Mouse (Mus musculus): ENCODE measurements around the gene P4htm. TPM values are rescaled to one million over a fixed set of nuclear protein-coding genes. Genes with fewer than 3 reads are reported as not detected.

P4htm gene
- polyA plus RNA-seq, 1 experiment from 2014 or later: 11.9 TPM

GRCm38 (mm10) chr9:108568511-108568921 is 29.0 kb downstream of the P4htm start:
- H3K4me2 ChIP-seq (ENCODE audit: low read depth, low read length, severe bottlenecking): peak overlapping the region; percentile 99; the same call in 1 of the 2 replicates
- H3K4me3 ChIP-seq (ENCODE audit: low read depth, low read length): peak overlapping the region; percentile 69
- DNase-seq (ENCODE audit: low spot score) (no peak), ATAC-seq (replicated peaks; ENCODE audit: low FRiP score) (no peak)
- peaks cover 23% of the 10 kb centered on the region for H3K36me3 ChIP-seq (ENCODE audit: control insufficient read depth, insufficient read depth, low read length)
- WGBS: 78% methylated on average over 17 of the region's 17 CpGs
- no peak overlapping the region for H3K27ac ChIP-seq (ENCODE audit: low read depth, low read length)
- no peak overlapping the region for H3K9ac ChIP-seq (ENCODE audit: low read length)
- no peaks in the 10 kb centered on the region for H3K27me3 ChIP-seq (ENCODE audit: control insufficient read depth, insufficient read depth, low read length)
- H3K9me3 ChIP-seq (ENCODE audit: control insufficient read depth, low read length): no peaks in the 10 kb centered on the region
- H3K4me1 ChIP-seq (replicated peaks; ENCODE audit: control insufficient read depth, insufficient read depth, low read length): peaks cover 19% of the 10 kb centered on the region

GRCm38 (mm10) chr9:108567931-108568419 is 29.5 kb downstream of the P4htm start:
- Histone ChIP-seq H3K4me2 (ENCODE audit: low read depth, low read length, severe bottlenecking) (peak overlapping the region; percentile 99), H3K9ac (ENCODE audit: low read length) (peak overlapping the region; percentile 87), H3K4me1 (replicated peaks; ENCODE audit: control insufficient read depth, insufficient read depth, low read length) (peaks cover 19% of the 10 kb centered on the region), H3K27me3 (ENCODE audit: control insufficient read depth, insufficient read depth, low read length) (no peaks in the 10 kb centered on the region), H3K9me3 (ENCODE audit: control insufficient read depth, low read length) (no peaks in the 10 kb centered on the region), H3K27ac (ENCODE audit: low read depth, low read length) (no peak overlapping the region), H3K36me3 (ENCODE audit: control insufficient read depth, insufficient read depth, low read length) (peaks cover 18% of the 10 kb centered on the region), H3K4me3 (ENCODE audit: low read depth, low read length) (peak overlapping the region; percentile 69)
- no peak for DNase-seq (ENCODE audit: low spot score)
- ATAC-seq (replicated peaks; ENCODE audit: low FRiP score): no peak; the same call in 1 of the 2 replicates
- WGBS: 5% methylated on average over 18 of the region's 18 CpGs

GRCm38 (mm10) chr9:108566815-108567776 is 30.4 kb downstream of the P4htm start, which contains the start of gene Ndufaf3:
Gene Ndufaf3 (minus strand): TSS chr9:108567434.
- Histone ChIP-seq H3K4me3 (ENCODE audit: low read depth, low read length) (peak within 1 kb of the TSS; percentile 69), H3K36me3 (ENCODE audit: control insufficient read depth, insufficient read depth, low read length) (peaks cover 12% of the 10 kb centered on the region), H3K27me3 (ENCODE audit: control insufficient read depth, insufficient read depth, low read length) (no peaks in the 10 kb centered on the region), H3K9ac (ENCODE audit: low read length) (peak within 1 kb of the TSS; percentile 87), H3K9me3 (ENCODE audit: control insufficient read depth, low read length) (no peaks in the 10 kb centered on the region), H3K4me1 (replicated peaks; ENCODE audit: control insufficient read depth, insufficient read depth, low read length) (peaks cover 19% of the 10 kb centered on the region), H3K27ac (ENCODE audit: low read depth, low read length) (peak within 1 kb of the TSS; percentile 88), H3K4me2 (ENCODE audit: low read depth, low read length, severe bottlenecking) (peak within 1 kb of the TSS; percentile 99)
- ATAC-seq (replicated peaks; ENCODE audit: low FRiP score) (peak; percentile 80), DNase-seq (ENCODE audit: low spot score) (peak; percentile 97)
- under 1% methylated on average over 71 of the region's 73 CpGs for WGBS

- Histone ChIP-seq H3K4me2 (ENCODE audit: low read depth, low read length, severe bottlenecking) (peak overlapping the region; percentile 99), H3K27me3 (ENCODE audit: control insufficient read depth, insufficient read depth, low read length) (no peaks in the 10 kb centered on the region), H3K9me3 (ENCODE audit: control insufficient read depth, low read length) (no peaks in the 10 kb centered on the region), H3K9ac (ENCODE audit: low read length) (peak overlapping the region; percentile 87), H3K27ac (ENCODE audit: low read depth, low read length) (peak overlapping the region; percentile 88; the same call in 1 of the 2 replicates), H3K4me3 (ENCODE audit: low read depth, low read length) (peak overlapping the region; percentile 69), H3K36me3 (ENCODE audit: control insufficient read depth, insufficient read depth, low read length) (peaks cover 8% of the 10 kb centered on the region), H3K4me1 (replicated peaks; ENCODE audit: control insufficient read depth, insufficient read depth, low read length) (peaks cover 20% of the 10 kb centered on the region)
- no peak for DNase-seq (ENCODE audit: low spot score)
- 12% methylated on average over 35 of the region's 35 CpGs for WGBS
- ATAC-seq (replicated peaks; ENCODE audit: low FRiP score): no peak
These were observed 31.3 kb downstream of the P4htm start for GRCm38 (mm10) chr9:108565881-108566814.

DNA sequence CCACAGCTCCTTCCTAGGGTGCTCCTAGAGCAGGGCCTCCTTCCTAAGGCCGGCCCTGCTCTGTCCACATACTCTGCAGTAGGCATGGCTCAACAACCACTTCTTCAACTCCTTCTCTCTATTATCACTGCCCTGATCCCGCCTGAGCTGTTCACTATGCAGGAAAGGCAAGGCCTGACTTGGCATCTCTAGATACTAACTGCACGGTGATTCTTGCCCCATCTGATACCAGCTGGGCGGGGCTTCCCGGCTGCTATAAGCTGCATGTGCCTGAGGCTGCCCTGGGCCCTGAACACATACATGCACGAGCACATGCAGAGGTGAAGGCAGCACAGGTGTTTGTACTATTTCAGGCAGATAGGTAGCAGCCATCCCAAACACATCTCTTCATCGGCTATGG is 33.3 kb downstream of the P4htm start:
- Histone ChIP-seq H3K27me3 (ENCODE audit: control insufficient read depth, insufficient read depth, low read length) (no peaks in the 10 kb centered on the region), H3K9ac (ENCODE audit: low read length) (no peak overlapping the region), H3K36me3 (ENCODE audit: control insufficient read depth, insufficient read depth, low read length) (peaks cover 10% of the 10 kb centered on the region), H3K27ac (ENCODE audit: low read depth, low read length) (no peak overlapping the region), H3K4me3 (ENCODE audit: low read depth, low read length) (no peak overlapping the region), H3K4me2 (ENCODE audit: low read depth, low read length, severe bottlenecking) (no peak overlapping the region), H3K4me1 (replicated peaks; ENCODE audit: control insufficient read depth, insufficient read depth, low read length) (peaks cover 13% of the 10 kb centered on the region), H3K9me3 (ENCODE audit: control insufficient read depth, low read length) (no peaks in the 10 kb centered on the region)
- ATAC-seq (replicated peaks; ENCODE audit: low FRiP score) (no peak), DNase-seq (ENCODE audit: low spot score) (no peak)
- WGBS: 91% methylated on average over 7 of the region's 7 CpGs

DNA sequence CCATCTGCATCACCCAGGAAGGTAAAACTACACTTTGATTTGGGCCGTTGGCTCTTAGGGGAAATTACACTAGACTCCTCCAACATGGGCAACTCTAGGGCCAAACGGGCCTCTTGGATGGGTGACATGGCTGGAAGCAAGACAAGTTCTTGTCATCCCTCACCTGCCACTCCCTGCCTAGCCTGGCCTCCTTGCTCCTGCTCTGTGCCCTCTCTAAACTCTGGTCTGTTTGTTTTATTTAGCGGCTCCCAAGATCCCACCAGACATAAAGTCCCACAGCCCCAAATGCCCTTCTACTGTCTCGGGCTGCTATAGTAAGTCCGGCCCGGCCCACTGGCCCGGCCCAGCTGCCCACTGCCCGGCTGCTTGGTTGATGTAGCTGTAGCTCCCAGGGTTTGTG is 33.8 kb downstream of the P4htm start:
- H3K27me3 ChIP-seq (ENCODE audit: control insufficient read depth, insufficient read depth, low read length): no peaks in the 10 kb centered on the region
- peaks cover 15% of the 10 kb centered on the region for H3K36me3 ChIP-seq (ENCODE audit: control insufficient read depth, insufficient read depth, low read length)
- DNase-seq (ENCODE audit: low spot score) (no peak), ATAC-seq (replicated peaks; ENCODE audit: low FRiP score) (no peak)
- 93% methylated on average over 8 of the region's 8 CpGs for WGBS
- no peak overlapping the region for H3K4me3 ChIP-seq (ENCODE audit: low read depth, low read length)
- no peak overlapping the region for H3K4me2 ChIP-seq (ENCODE audit: low read depth, low read length, severe bottlenecking)
- no peak overlapping the region for H3K27ac ChIP-seq (ENCODE audit: low read depth, low read length)
- H3K9me3 ChIP-seq (ENCODE audit: control insufficient read depth, low read length): no peaks in the 10 kb centered on the region
- no peak overlapping the region for H3K9ac ChIP-seq (ENCODE audit: low read length)
- H3K4me1 ChIP-seq (replicated peaks; ENCODE audit: control insufficient read depth, insufficient read depth, low read length): peaks cover 13% of the 10 kb centered on the region

GRCm38 (mm10) chr9:108560227-108560841 is 37.1 kb downstream of the P4htm start, which contains the start of gene Impdh2:
Gene Impdh2 (plus strand): TSS chr9:108560286.
- peak; percentile 96 for DNase-seq (ENCODE audit: low spot score)
- peak within 1 kb of the TSS; percentile 70 for H3K9ac ChIP-seq (ENCODE audit: low read length)
- peaks cover 25% of the 10 kb centered on the region for H3K36me3 ChIP-seq (ENCODE audit: control insufficient read depth, insufficient read depth, low read length)
- no peaks in the 10 kb centered on the region for H3K9me3 ChIP-seq (ENCODE audit: control insufficient read depth, low read length)
- H3K27ac ChIP-seq (ENCODE audit: low read depth, low read length): 0 out of 2 replicates have a peak within 1 kb of the TSS, but pooled peaks have one; percentile 51
- under 1% methylated on average over 52 of the region's 53 CpGs for WGBS
- peak; percentile 99 for ATAC-seq (replicated peaks; ENCODE audit: low FRiP score)
- peaks cover 2% of the 10 kb centered on the region; the same call in 1 of the 2 replicates for H3K4me1 ChIP-seq (replicated peaks; ENCODE audit: control insufficient read depth, insufficient read depth, low read length)
- H3K4me2 ChIP-seq (ENCODE audit: low read depth, low read length, severe bottlenecking): peak within 1 kb of the TSS; percentile 82
- H3K27me3 ChIP-seq (ENCODE audit: control insufficient read depth, insufficient read depth, low read length): no peaks in the 10 kb centered on the region
- H3K4me3 ChIP-seq (ENCODE audit: low read depth, low read length): peak within 1 kb of the TSS; percentile 48
